Mouse (Mus musculus) limb, embryonic 10.5 days (tissue): ENCODE measurements at regions not wholly inside any gene's neighbourhood (a gene's known extent, or its start where the extent isn't known, plus 50 kb on each side); places are given as distances from the start of the nearest gene placed in this dataset.
"Not testable (repeated sequence)": the region's sequence is repeated elsewhere in the genome, so short reads cannot be mapped to it uniquely, and the experiment has no call there.

Source experiments
- DNase-seq: peaks from one replicate; pipeline ENCODE4 v3.0.0-alpha.2; 2017; ENCODE audit warnings: low spot score
- H3K27ac ChIP-seq: fragments of 300-500 bp; sonication (generic); 2 replicates; pipeline ENCODE4 v1.5.1; 2016; ENCODE audit warnings: mild to moderate bottlenecking
- H3K27me3 ChIP-seq: fragments of 300-500 bp; sonication (generic); 2 replicates; pipeline ENCODE4 v1.6.1; 2016; ENCODE audit warnings: low read depth, mild to moderate bottlenecking; ENCODE audit not compliant: poor library complexity, severe bottlenecking
- H3K36me3 ChIP-seq: fragments of 300-500 bp; sonication (generic); 2 replicates; pipeline ENCODE4 v1.6.1; 2016; ENCODE audit warnings: mild to moderate bottlenecking, moderate library complexity
- H3K4me1 ChIP-seq: fragments of 300-500 bp; sonication (generic); 2 replicates; pipeline ENCODE4 v1.6.1; 2016
- H3K4me3 ChIP-seq: fragments of 300-500 bp; sonication (generic); 2 replicates; pipeline ENCODE4 v1.5.1; 2016; ENCODE audit warnings: mild to moderate bottlenecking, moderate library complexity
- H3K9me3 ChIP-seq: fragments of 300-500 bp; sonication (generic); replicated peaks from 2 replicates; pipeline ENCODE4 v1.6.1; 2016; ENCODE audit warnings: mild to moderate bottlenecking
- WGBS: fragments of 180-500 bp; shearing (Covaris S2); methylation state at CpG from one replicate; pipeline ENCODE4 v1.1.7; 2016; 5-methylcytosine and 5-hydroxymethylcytosine counted together

- H3K27me3 ChIP-seq, result peaks cover 78% of the 10 kb centered on the region
- H3K4me1 ChIP-seq, result no peaks in the 10 kb centered on the region
- no peak overlapping the region for H3K4me3 ChIP-seq
- H3K9me3 ChIP-seq, result no peaks in the 10 kb centered on the region
- no peak for DNase-seq
- 95% methylated on average over 2 of the region's 2 CpGs for WGBS
- H3K27ac ChIP-seq, result no peak overlapping the region
- no peaks in the 10 kb centered on the region for H3K36me3 ChIP-seq
These were observed 74.2 kb upstream of the Magee2 start for GRCm38 (mm10) chrX:104931153-104931706.

- Histone ChIP-seq H3K27ac (no peak overlapping the region), H3K4me1 (no peaks in the 10 kb centered on the region), H3K36me3 (no peaks in the 10 kb centered on the region), H3K9me3 (no peaks in the 10 kb centered on the region), H3K27me3 (peaks cover 80% of the 10 kb centered on the region), H3K4me3 (no peak overlapping the region)
- DNase-seq, result no peak
- 61% methylated on average over 2 of the region's 2 CpGs for whole genome bisulfite sequencing
These were observed 94.5 kb upstream of the Magee2 start for GRCm38 (mm10) chrX:104951587-104951986.

GRCm38 (mm10) chrX:104952809-104953208 is 95.7 kb upstream of the Magee2 start:
- peaks cover 75% of the 10 kb centered on the region for H3K27me3 ChIP-seq
- 90% methylated on average over 4 of the region's 5 CpGs for WGBS
- not testable (repeated sequence) for H3K27ac ChIP-seq, H3K4me3 ChIP-seq, H3K9me3 ChIP-seq, H3K4me1 ChIP-seq, H3K36me3 ChIP-seq, DNase-seq

GRCm38 (mm10) chrX:104953391-104953790 is 96.3 kb upstream of the Magee2 start:
- H3K36me3 ChIP-seq, H3K4me1 ChIP-seq, H3K9me3 ChIP-seq, H3K4me3 ChIP-seq, H3K27ac ChIP-seq, DNase-seq: not testable (repeated sequence)
- 100% methylated on average over 1 of the region's 3 CpGs for WGBS
- peaks cover 78% of the 10 kb centered on the region for H3K27me3 ChIP-seq

- no peaks in the 10 kb centered on the region for H3K4me1 ChIP-seq
- H3K27ac ChIP-seq, result no peak overlapping the region
- DNase-seq, result no peak
- H3K9me3 ChIP-seq, result no peaks in the 10 kb centered on the region
- peaks cover 75% of the 10 kb centered on the region for H3K27me3 ChIP-seq
- H3K4me3 ChIP-seq, result no peak overlapping the region
- WGBS, result 97% methylated on average over 2 of the region's 2 CpGs
- no peaks in the 10 kb centered on the region for H3K36me3 ChIP-seq
These were observed 101.1 kb upstream of the Pbdc1 start for GRCm38 (mm10) chrX:104978432-104978831.

- H3K36me3 ChIP-seq, result no peaks in the 10 kb centered on the region
- 41% methylated on average over 3 of the region's 3 CpGs for WGBS
- 0 out of 2 replicates have a peak overlapping the region, but pooled peaks have one; percentile 16 for H3K27ac ChIP-seq
- peaks cover 4% of the 10 kb centered on the region; the same call in 1 of the 2 replicates for H3K4me1 ChIP-seq
- H3K4me3 ChIP-seq, result no peak overlapping the region
- no peaks in the 10 kb centered on the region for H3K9me3 ChIP-seq
- peaks cover 79% of the 10 kb centered on the region for H3K27me3 ChIP-seq
- no peak for DNase-seq
These were observed 76.3 kb upstream of the Pbdc1 start for GRCm38 (mm10) chrX:105003260-105003659.

GRCm38 (mm10) chrX:105006445-105006844 is 73.1 kb upstream of the Pbdc1 start:
- peaks cover 80% of the 10 kb centered on the region for H3K27me3 ChIP-seq
- H3K27ac ChIP-seq, result no peak overlapping the region
- peaks cover 4% of the 10 kb centered on the region; the same call in 1 of the 2 replicates for H3K4me1 ChIP-seq
- no peak overlapping the region for H3K4me3 ChIP-seq
- H3K9me3 ChIP-seq, result no peaks in the 10 kb centered on the region
- 18% methylated on average over 2 of the region's 2 CpGs for WGBS
- H3K36me3 ChIP-seq, result no peaks in the 10 kb centered on the region
- peak; percentile 34 for DNase-seq
